Mouse (Mus musculus) midbrain, embryonic 11.5 days (tissue): ENCODE data around the gene Vstm2b. TPM values are rescaled to one million over a fixed set of nuclear protein-coding genes. Genes with fewer than 3 reads are reported as not detected.

Experiments used
- ATAC-seq: fragments of 200-750 bp; cut with Nextera tagmentation; 2 replicates; pipeline ENCODE4 v1.8.0; 2017; ENCODE audit warnings: moderate TSS enrichment, moderate library complexity; ENCODE audit not compliant: low FRiP score
- DNase-seq: peaks from one replicate; pipeline ENCODE4 v3.0.0; 2015; ENCODE audit warnings: low spot score; ENCODE audit errors: missing footprints
- H3K27ac ChIP-seq: fragments of 300-500 bp; sonication (generic); 2 replicates; pipeline ENCODE4 v1.5.1; 2014; ENCODE audit warnings: low read depth, low read length
- H3K27me3 ChIP-seq: fragments of 300-500 bp; sonication (generic); 2 replicates; pipeline ENCODE4 v1.6.1; 2014; ENCODE audit warnings: mild to moderate bottlenecking, low read length, moderate library complexity, mixed read lengths; ENCODE audit not compliant: control insufficient read depth, insufficient read depth
- H3K36me3 ChIP-seq: fragments of 300-500 bp; sonication (generic); 2 replicates; pipeline ENCODE4 v1.6.1; 2014; ENCODE audit warnings: mild to moderate bottlenecking, low read length, moderate library complexity, mixed read lengths; ENCODE audit not compliant: control insufficient read depth, insufficient read depth
- H3K4me1 ChIP-seq: fragments of 300-500 bp; sonication (generic); 2 replicates; pipeline ENCODE4 v1.6.1; 2014; ENCODE audit warnings: low read length; ENCODE audit not compliant: control insufficient read depth, insufficient read depth
- H3K4me2 ChIP-seq: fragments of 300-500 bp; sonication (generic); 2 replicates; pipeline ENCODE4 v1.6.1; 2014; ENCODE audit warnings: mild to moderate bottlenecking, moderate library complexity
- H3K4me3 ChIP-seq: fragments of 300-500 bp; sonication (generic); 2 replicates; pipeline ENCODE4 v1.5.1; 2014; ENCODE audit warnings: low read depth, low read length
- H3K9ac ChIP-seq: fragments of 300-500 bp; sonication (generic); 2 replicates; pipeline ENCODE4 v1.6.1; 2014; ENCODE audit warnings: low read length
- H3K9me3 ChIP-seq: fragments of 300-500 bp; sonication (generic); 2 replicates; pipeline ENCODE4 v1.6.1; 2016; ENCODE audit warnings: low read length; ENCODE audit not compliant: control insufficient read depth
- WGBS: fragments of 180-500 bp; shearing (Covaris S2); extraction: QIAGEN DNeasy Blood & Tissue Kit; methylation state at CpG from one replicate; pipeline ENCODE4 v1.1.7; 2014; 5-methylcytosine and 5-hydroxymethylcytosine counted together
- polyA plus RNA-seq: library from polyadenylated mRNA; unstranded; fragments of >200 nt; fragmentation: Nextera tagmentation; extraction: Ambion mirVana; gene quantifications from 2 replicates; pipeline ENCODE4 v1.2.1, GENCODE M21; 2014

Vstm2b gene
- polyA plus RNA-seq, 1 experiment from 2014 or later, result 12.5 TPM

- 97% methylated on average over 1 of the region's 1 CpGs for WGBS
- H3K9me3 ChIP-seq, result no peaks in the 10 kb centered on the region
- no peaks in the 10 kb centered on the region for H3K36me3 ChIP-seq
- H3K4me3 ChIP-seq, result no peak overlapping the region
- no peaks in the 10 kb centered on the region for H3K27me3 ChIP-seq
- no peak overlapping the region for H3K9ac ChIP-seq
- DNase-seq, result no peak
- no peak for ATAC-seq
- no peak overlapping the region for H3K4me2 ChIP-seq
- no peaks in the 10 kb centered on the region for H3K4me1 ChIP-seq
- no peak overlapping the region for H3K27ac ChIP-seq
Observed at GRCm38 (mm10) chr7:40939371-40939770, 41.2 kb downstream of the Vstm2b start.

GRCm38 (mm10) chr7:40942233-40942935 is 44.3 kb downstream of the Vstm2b start:
- WGBS, result 58% methylated on average over 3 of the region's 3 CpGs
- peak; percentile 85 for DNase-seq

More at GRCm38 (mm10) chr7:40942233-40942935, 44.3 kb downstream of the Vstm2b start:
- H3K4me3 ChIP-seq, result no peak overlapping the region
- no peaks in the 10 kb centered on the region for H3K4me1 ChIP-seq
- no peak overlapping the region for H3K27ac ChIP-seq
- ATAC-seq, result peak; percentile 46; the same call in 1 of the 2 replicates
- H3K36me3 ChIP-seq, result no peaks in the 10 kb centered on the region
- H3K27me3 ChIP-seq, result no peaks in the 10 kb centered on the region
- H3K9me3 ChIP-seq, result no peaks in the 10 kb centered on the region
- H3K9ac ChIP-seq, result no peak overlapping the region
- no peak overlapping the region for H3K4me2 ChIP-seq

Other genes with a start within 250 kb of the Vstm2b start
- gene 4930433I11Rik, start 89.2 kb downstream of the Vstm2b start, polyA plus RNA-seq, result not detected in 2 replicates
- not detected in 2 replicates for gene Gm4884, start 134.4 kb downstream of the Vstm2b start, polyA plus RNA-seq